Mouse (Mus musculus): ENCODE data around the gene Npff.
A peak's percentile ranks its signal among the peaks of the same experiment; 100 is the strongest.

DNA sequence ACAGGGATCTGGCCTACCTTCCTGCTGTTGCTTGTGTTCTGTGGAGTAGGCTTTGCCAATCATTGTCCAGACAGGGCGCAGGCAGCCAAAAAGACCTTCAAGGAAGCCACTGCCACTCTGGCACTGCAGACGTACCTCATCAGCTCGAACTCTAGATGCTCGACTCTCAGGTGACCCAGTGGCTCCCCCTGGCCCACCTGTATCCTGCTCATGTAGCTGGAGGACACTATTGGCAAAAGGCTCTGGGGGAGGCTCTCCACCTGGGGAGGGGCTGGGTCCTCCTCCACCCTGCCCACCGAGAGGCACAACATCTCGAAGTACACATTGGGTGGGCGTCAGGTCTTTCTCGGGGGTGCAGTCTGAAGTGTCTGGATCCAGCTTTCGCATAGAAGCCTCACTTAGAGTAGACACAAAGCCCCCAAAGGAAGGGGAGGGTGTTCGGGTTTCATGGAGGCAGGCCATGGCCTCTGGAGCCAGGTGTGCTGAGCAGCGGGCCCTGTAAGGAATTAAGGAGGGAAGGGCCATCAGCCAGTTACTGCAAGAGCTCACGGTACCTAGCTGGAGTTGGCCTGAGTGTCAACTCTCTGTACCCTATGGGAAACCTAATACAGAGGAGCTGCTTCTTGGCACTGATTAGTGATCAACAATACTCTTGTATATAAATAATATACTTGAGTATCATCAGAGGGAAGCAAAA, 19.5 kb downstream of the Npff start:
- no peak for TF ChIP-seq MAZ (IDR thresholded peaks at IDR 0.05; ENCODE audit: low read depth, low read length)
- TF ChIP-seq CHD2 (IDR thresholded peaks at IDR 0.05; ENCODE audit: low read length) = no peak
- no peak for TF ChIP-seq EP300 (IDR thresholded peaks at IDR 0.05; ENCODE audit: low read length)
- TF ChIP-seq ZC3H11A (IDR thresholded peaks at IDR 0.05; ENCODE audit: low read depth, low read length) = no peak
- peak; percentile 33; the same call in 1 of the 2 replicates for TF ChIP-seq POLR2A (IDR thresholded peaks at IDR 0.05; ENCODE audit: low read depth, low read length)
- TF ChIP-seq CTCF (conservative IDR thresholded peaks at IDR 0.05 in 1 of 2, IDR thresholded peaks at IDR 0.05 in 1 of 2; ENCODE audit: low read depth in 2 of 2, low read length in 2 of 2) = no peak
- no peak for TF ChIP-seq SIN3A (IDR thresholded peaks at IDR 0.05; ENCODE audit: low read length)
- TF ChIP-seq HCFC1 (IDR thresholded peaks at IDR 0.05; ENCODE audit: low read depth, low read length) = no peak
- TF ChIP-seq NELFE (IDR thresholded peaks at IDR 0.05; ENCODE audit: low read depth, low read length) = peak; percentile 15; the same call in 1 of the 2 replicates
- no peak for TF ChIP-seq MXI1 (IDR thresholded peaks at IDR 0.05; ENCODE audit: low read depth, low read length)
- no peak for TF ChIP-seq E2F4 (IDR thresholded peaks at IDR 0.05; ENCODE audit: insufficient replicate concordance, low read depth, low read length)
